Mouse (Mus musculus): ENCODE results near the gene Itga11. TPM values are rescaled to one million over a fixed set of nuclear protein-coding genes. Genes with fewer than 3 reads are reported as not detected.
"Not testable (repeated sequence)": the region's sequence is repeated elsewhere in the genome, so short reads cannot be mapped to it uniquely, and the experiment has no call there.

The Itga11 gene
- 1 to 10 TPM in 1 of 26 experiments, not detected in 25; 7.1 TPM for total RNA-seq (2018; cell fraction: chromatin; rRNA removed)
- total RNA-seq (2018; cell fraction: cytosol; rRNA removed) = not detected
- total RNA-seq (2018; cell fraction: nucleus; rRNA removed) = 1 to 10 TPM in 1 of 26 experiments, not detected in 25; 1.5 TPM
- not detected in 3 replicates for polyA plus RNA-seq (2018)

- H3K36me3 ChIP-seq (ENCODE audit: inconsistent target) = no peaks in the 10 kb centered on the region
- 4% methylated on average over 45 of the region's 45 CpGs for WGBS (ENCODE audit: missing documents)
- H3K79me2 ChIP-seq (ENCODE audit: inconsistent target) = no peaks in the 10 kb centered on the region
- H3K4me3 ChIP-seq (ENCODE audit: inconsistent target) = no peak within 1 kb of the TSS
- H3K27ac ChIP-seq = no peak within 1 kb of the TSS
Measured at GRCm38 (mm10) chr9:62677641-62678549, at the start of gene Itga11. TSS of gene Itga11 (plus strand) at chr9:62677826.

- 38% methylated on average over 8 of the region's 10 CpGs for WGBS (ENCODE audit: missing documents)
Measured at GRCm38 (mm10) chr9:62630631-62631240, 46.9 kb upstream of the Itga11 start.

GRCm38 (mm10) chr9:62632392-62632791 is 45.2 kb upstream of the Itga11 start:
- H3K27ac ChIP-seq = no peak overlapping the region
- 91% methylated on average over 6 of the region's 6 CpGs for WGBS (ENCODE audit: missing documents)

More at GRCm38 (mm10) chr9:62630631-62631240, 46.9 kb upstream of the Itga11 start:
- Histone ChIP-seq H3K4me3 (ENCODE audit: inconsistent target) (no peak overlapping the region), H3K27ac (no peak overlapping the region), H3K36me3 (ENCODE audit: inconsistent target) (no peaks in the 10 kb centered on the region), H3K79me2 (ENCODE audit: inconsistent target) (no peaks in the 10 kb centered on the region)

GRCm38 (mm10) chr9:62638045-62638444 is 39.6 kb upstream of the Itga11 start:
- H3K4me3 ChIP-seq (ENCODE audit: inconsistent target) = no peak overlapping the region
- no peaks in the 10 kb centered on the region for H3K79me2 ChIP-seq (ENCODE audit: inconsistent target)
- WGBS (ENCODE audit: missing documents) = 54% methylated on average over 6 of the region's 6 CpGs
- no peaks in the 10 kb centered on the region for H3K36me3 ChIP-seq (ENCODE audit: inconsistent target)
- H3K27ac ChIP-seq = no peak overlapping the region

More at GRCm38 (mm10) chr9:62632392-62632791, 45.2 kb upstream of the Itga11 start:
- Histone ChIP-seq H3K36me3 (ENCODE audit: inconsistent target) (no peaks in the 10 kb centered on the region), H3K4me3 (ENCODE audit: inconsistent target) (no peak overlapping the region), H3K79me2 (ENCODE audit: inconsistent target) (no peaks in the 10 kb centered on the region)

- 91% methylated on average over 4 of the region's 4 CpGs for WGBS (ENCODE audit: missing documents)
- no peak overlapping the region for H3K27ac ChIP-seq
- no peaks in the 10 kb centered on the region for H3K36me3 ChIP-seq (ENCODE audit: inconsistent target)
- H3K79me2 ChIP-seq (ENCODE audit: inconsistent target) = no peaks in the 10 kb centered on the region
- H3K4me3 ChIP-seq (ENCODE audit: inconsistent target) = no peak overlapping the region
Measured at GRCm38 (mm10) chr9:62639686-62640085, 37.9 kb upstream of the Itga11 start.

- no peaks in the 10 kb centered on the region for H3K79me2 ChIP-seq (ENCODE audit: inconsistent target)
- H3K4me3 ChIP-seq (ENCODE audit: inconsistent target) = no peak overlapping the region
- no peaks in the 10 kb centered on the region for H3K36me3 ChIP-seq (ENCODE audit: inconsistent target)
- 90% methylated on average over 2 of the region's 2 CpGs for WGBS (ENCODE audit: missing documents)
- H3K27ac ChIP-seq = no peak overlapping the region
Measured at GRCm38 (mm10) chr9:62640188-62640587, 37.4 kb upstream of the Itga11 start.

- Histone ChIP-seq H3K36me3 (ENCODE audit: inconsistent target) (no peaks in the 10 kb centered on the region), H3K27ac (no peak overlapping the region), H3K4me3 (ENCODE audit: inconsistent target) (no peak overlapping the region), H3K79me2 (ENCODE audit: inconsistent target) (no peaks in the 10 kb centered on the region)
- 100% methylated on average over 5 of the region's 6 CpGs for WGBS (ENCODE audit: missing documents)
Measured at GRCm38 (mm10) chr9:62645716-62646400, 31.8 kb upstream of the Itga11 start.

- Histone ChIP-seq H3K36me3 (ENCODE audit: inconsistent target) (no peaks in the 10 kb centered on the region), H3K27ac (no peak overlapping the region), H3K79me2 (ENCODE audit: inconsistent target) (no peaks in the 10 kb centered on the region), H3K4me3 (ENCODE audit: inconsistent target) (no peak overlapping the region)
- 89% methylated on average over 7 of the region's 7 CpGs for WGBS (ENCODE audit: missing documents)
Measured at GRCm38 (mm10) chr9:62646721-62647183, 30.9 kb upstream of the Itga11 start.

- WGBS (ENCODE audit: missing documents) = 84% methylated on average over 3 of the region's 3 CpGs
- Histone ChIP-seq H3K4me3 (ENCODE audit: inconsistent target) (no peak overlapping the region), H3K36me3 (ENCODE audit: inconsistent target) (no peaks in the 10 kb centered on the region), H3K27ac (no peak overlapping the region), H3K79me2 (ENCODE audit: inconsistent target) (no peaks in the 10 kb centered on the region)
Measured at GRCm38 (mm10) chr9:62649444-62649843, 28.2 kb upstream of the Itga11 start.

- Histone ChIP-seq H3K36me3 (ENCODE audit: inconsistent target) (no peaks in the 10 kb centered on the region), H3K27ac (no peak overlapping the region), H3K4me3 (ENCODE audit: inconsistent target) (no peak overlapping the region), H3K79me2 (ENCODE audit: inconsistent target) (no peaks in the 10 kb centered on the region)
- WGBS (ENCODE audit: missing documents) = 98% methylated on average over 5 of the region's 6 CpGs
Measured at GRCm38 (mm10) chr9:62650764-62651163, 26.9 kb upstream of the Itga11 start.

GRCm38 (mm10) chr9:62654336-62654735 is 23.3 kb upstream of the Itga11 start:
- Histone ChIP-seq H3K4me3 (ENCODE audit: inconsistent target) (no peak overlapping the region), H3K27ac (no peak overlapping the region), H3K79me2 (ENCODE audit: inconsistent target) (no peaks in the 10 kb centered on the region), H3K36me3 (ENCODE audit: inconsistent target) (no peaks in the 10 kb centered on the region)
- 88% methylated on average over 6 of the region's 6 CpGs for WGBS (ENCODE audit: missing documents)

GRCm38 (mm10) chr9:62658016-62658415 is 19.6 kb upstream of the Itga11 start:
- Histone ChIP-seq H3K27ac (no peak overlapping the region), H3K79me2 (ENCODE audit: inconsistent target) (no peaks in the 10 kb centered on the region), H3K36me3 (ENCODE audit: inconsistent target) (no peaks in the 10 kb centered on the region), H3K4me3 (ENCODE audit: inconsistent target) (no peak overlapping the region)
- 93% methylated on average over 3 of the region's 3 CpGs for WGBS (ENCODE audit: missing documents)

GRCm38 (mm10) chr9:62659026-62659425 is 18.6 kb upstream of the Itga11 start:
- Histone ChIP-seq H3K36me3 (ENCODE audit: inconsistent target) (no peaks in the 10 kb centered on the region), H3K27ac (no peak overlapping the region), H3K4me3 (ENCODE audit: inconsistent target) (no peak overlapping the region), H3K79me2 (ENCODE audit: inconsistent target) (no peaks in the 10 kb centered on the region)
- WGBS (ENCODE audit: missing documents) = 89% methylated on average over 4 of the region's 4 CpGs

- 96% methylated on average over 6 of the region's 9 CpGs for WGBS (ENCODE audit: missing documents)
- H3K27ac ChIP-seq; H3K36me3 ChIP-seq (ENCODE audit: inconsistent target); H3K4me3 ChIP-seq (ENCODE audit: inconsistent target); H3K79me2 ChIP-seq (ENCODE audit: inconsistent target): not testable (repeated sequence)
Measured at GRCm38 (mm10) chr9:62660971-62661370, 16.7 kb upstream of the Itga11 start.

Data from macrophage (primary cell).